Mouse (Mus musculus): ENCODE measurements around the gene Wwtr1. TPM values are rescaled to one million over a fixed set of nuclear protein-coding genes. Genes with fewer than 3 reads are reported as not detected.

The Wwtr1 gene
- 11.2 and 12.0 TPM in 2 replicates for polyA plus RNA-seq (2014; fragmentation: Nextera tagmentation; extraction: Ambion mirVana)

- no peaks in the 10 kb centered on the region for H3K36me3 ChIP-seq (ENCODE audit: control insufficient read depth, insufficient read depth, low read length)
- peak within 1 kb of the TSS; percentile 76 for H3K4me3 ChIP-seq (ENCODE audit: low read depth, low read length)
- 0% methylated on average over 36 of the region's 36 CpGs for WGBS
- H3K4me2 ChIP-seq (ENCODE audit: low read depth, severe bottlenecking), result peak within 1 kb of the TSS; percentile 92
- DNase-seq (ENCODE audit: low spot score), result peak; percentile 93
- ATAC-seq (ENCODE audit: insufficient number of reproducible peaks, low FRiP score, low TSS enrichment, low read depth), result peak; percentile 91
- H3K9me3 ChIP-seq (ENCODE audit: control insufficient read depth, low read length), result no peaks in the 10 kb centered on the region
- peak within 1 kb of the TSS; percentile 78 for H3K9ac ChIP-seq (ENCODE audit: low read length)
- H3K27ac ChIP-seq (replicated peaks; ENCODE audit: low read depth, low read length), result peak within 1 kb of the TSS; percentile 62; the same call in 1 of the 2 replicates
- H3K27me3 ChIP-seq (ENCODE audit: control insufficient read depth, insufficient read depth, low read length), result no peaks in the 10 kb centered on the region
- peaks cover 5% of the 10 kb centered on the region; the same call in 1 of the 2 replicates for H3K4me1 ChIP-seq (ENCODE audit: control insufficient read depth, insufficient read depth, low read length)
Measured at GRCm38 (mm10) chr3:57575660-57576055, at the start of gene Wwtr1. Wwtr1 (minus strand) TSS chr3:57575910.

GRCm38 (mm10) chr3:57619718-57620117 is 44.0 kb upstream of the Wwtr1 start:
- 80% methylated on average over 4 of the region's 4 CpGs for WGBS
- Histone ChIP-seq H3K36me3 (ENCODE audit: control insufficient read depth, insufficient read depth, low read length) (no peaks in the 10 kb centered on the region), H3K4me1 (ENCODE audit: control insufficient read depth, insufficient read depth, low read length) (no peaks in the 10 kb centered on the region), H3K9ac (ENCODE audit: low read length) (no peak overlapping the region), H3K27me3 (ENCODE audit: control insufficient read depth, insufficient read depth, low read length) (no peaks in the 10 kb centered on the region), H3K9me3 (ENCODE audit: control insufficient read depth, low read length) (no peaks in the 10 kb centered on the region), H3K4me2 (ENCODE audit: low read depth, severe bottlenecking) (no peak overlapping the region), H3K27ac (replicated peaks; ENCODE audit: low read depth, low read length) (no peak overlapping the region), H3K4me3 (ENCODE audit: low read depth, low read length) (no peak overlapping the region)
- no peak for DNase-seq (ENCODE audit: low spot score)
- no peak for ATAC-seq (ENCODE audit: insufficient number of reproducible peaks, low FRiP score, low TSS enrichment, low read depth)

GRCm38 (mm10) chr3:57615652-57616051 is 39.9 kb upstream of the Wwtr1 start:
- DNase-seq (ENCODE audit: low spot score) (no peak), ATAC-seq (ENCODE audit: insufficient number of reproducible peaks, low FRiP score, low TSS enrichment, low read depth) (no peak)
- no peak overlapping the region for H3K4me2 ChIP-seq (ENCODE audit: low read depth, severe bottlenecking)
- no peaks in the 10 kb centered on the region for H3K4me1 ChIP-seq (ENCODE audit: control insufficient read depth, insufficient read depth, low read length)
- no peak overlapping the region for H3K27ac ChIP-seq (replicated peaks; ENCODE audit: low read depth, low read length)
- no peaks in the 10 kb centered on the region for H3K36me3 ChIP-seq (ENCODE audit: control insufficient read depth, insufficient read depth, low read length)
- no peak overlapping the region for H3K9ac ChIP-seq (ENCODE audit: low read length)
- H3K27me3 ChIP-seq (ENCODE audit: control insufficient read depth, insufficient read depth, low read length), result no peaks in the 10 kb centered on the region
- WGBS, result 87% methylated on average over 4 of the region's 4 CpGs
- H3K4me3 ChIP-seq (ENCODE audit: low read depth, low read length), result no peak overlapping the region
- no peaks in the 10 kb centered on the region for H3K9me3 ChIP-seq (ENCODE audit: control insufficient read depth, low read length)

- 88% methylated on average over 3 of the region's 3 CpGs for WGBS
- H3K9ac ChIP-seq (ENCODE audit: low read length), result no peak overlapping the region
- no peak overlapping the region for H3K27ac ChIP-seq (replicated peaks; ENCODE audit: low read depth, low read length)
- H3K4me3 ChIP-seq (ENCODE audit: low read depth, low read length), result no peak overlapping the region
- H3K36me3 ChIP-seq (ENCODE audit: control insufficient read depth, insufficient read depth, low read length), result no peaks in the 10 kb centered on the region
- DNase-seq (ENCODE audit: low spot score) (no peak), ATAC-seq (ENCODE audit: insufficient number of reproducible peaks, low FRiP score, low TSS enrichment, low read depth) (no peak)
- H3K4me2 ChIP-seq (ENCODE audit: low read depth, severe bottlenecking), result no peak overlapping the region
- H3K9me3 ChIP-seq (ENCODE audit: control insufficient read depth, low read length), result no peaks in the 10 kb centered on the region
- no peaks in the 10 kb centered on the region for H3K4me1 ChIP-seq (ENCODE audit: control insufficient read depth, insufficient read depth, low read length)
- H3K27me3 ChIP-seq (ENCODE audit: control insufficient read depth, insufficient read depth, low read length), result no peaks in the 10 kb centered on the region
Measured at GRCm38 (mm10) chr3:57612430-57612997, 36.8 kb upstream of the Wwtr1 start.

DNA sequence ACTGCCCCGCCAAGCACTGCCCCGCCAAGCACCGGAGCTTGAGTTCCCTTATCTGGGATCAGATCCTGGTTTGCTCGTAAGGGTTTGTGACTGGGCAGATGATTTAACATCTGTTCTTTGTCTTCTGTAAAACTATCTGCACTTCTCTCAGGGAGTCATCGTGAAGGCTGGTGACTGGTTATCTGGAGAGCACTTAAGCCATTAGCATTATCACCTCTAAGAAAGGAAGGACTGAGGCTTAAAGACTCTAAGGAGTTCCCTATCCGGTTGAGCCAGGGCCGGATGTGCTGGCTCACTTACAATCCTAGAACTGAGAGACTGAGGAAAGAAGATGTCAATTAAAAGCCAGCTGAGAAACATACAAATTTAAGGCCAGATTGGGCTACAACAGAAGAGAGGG is 36.1 kb upstream of the Wwtr1 start:
- 44% methylated on average over 7 of the region's 7 CpGs for WGBS
- ATAC-seq (ENCODE audit: insufficient number of reproducible peaks, low FRiP score, low TSS enrichment, low read depth), result no peak
- DNase-seq (ENCODE audit: low spot score), result no peak
- H3K27ac ChIP-seq (replicated peaks; ENCODE audit: low read depth, low read length), result no peak overlapping the region
- no peaks in the 10 kb centered on the region for H3K9me3 ChIP-seq (ENCODE audit: control insufficient read depth, low read length)
- H3K4me2 ChIP-seq (ENCODE audit: low read depth, severe bottlenecking), result no peak overlapping the region
- no peaks in the 10 kb centered on the region for H3K27me3 ChIP-seq (ENCODE audit: control insufficient read depth, insufficient read depth, low read length)
- no peaks in the 10 kb centered on the region for H3K4me1 ChIP-seq (ENCODE audit: control insufficient read depth, insufficient read depth, low read length)
- H3K4me3 ChIP-seq (ENCODE audit: low read depth, low read length), result no peak overlapping the region
- H3K9ac ChIP-seq (ENCODE audit: low read length), result no peak overlapping the region
- no peaks in the 10 kb centered on the region for H3K36me3 ChIP-seq (ENCODE audit: control insufficient read depth, insufficient read depth, low read length)

GRCm38 (mm10) chr3:57604618-57605015 is 28.9 kb upstream of the Wwtr1 start:
- H3K9me3 ChIP-seq (ENCODE audit: control insufficient read depth, low read length), result no peaks in the 10 kb centered on the region
- no peaks in the 10 kb centered on the region for H3K27me3 ChIP-seq (ENCODE audit: control insufficient read depth, insufficient read depth, low read length)
- H3K4me3 ChIP-seq (ENCODE audit: low read depth, low read length), result no peak overlapping the region
- WGBS, result 43% methylated on average over 1 of the region's 1 CpGs
- no peaks in the 10 kb centered on the region for H3K36me3 ChIP-seq (ENCODE audit: control insufficient read depth, insufficient read depth, low read length)
- ATAC-seq (ENCODE audit: insufficient number of reproducible peaks, low FRiP score, low TSS enrichment, low read depth), result no peak
- H3K9ac ChIP-seq (ENCODE audit: low read length), result no peak overlapping the region
- H3K4me2 ChIP-seq (ENCODE audit: low read depth, severe bottlenecking), result no peak overlapping the region
- H3K4me1 ChIP-seq (ENCODE audit: control insufficient read depth, insufficient read depth, low read length), result no peaks in the 10 kb centered on the region
- DNase-seq (ENCODE audit: low spot score), result no peak
- no peak overlapping the region for H3K27ac ChIP-seq (replicated peaks; ENCODE audit: low read depth, low read length)

DNA sequence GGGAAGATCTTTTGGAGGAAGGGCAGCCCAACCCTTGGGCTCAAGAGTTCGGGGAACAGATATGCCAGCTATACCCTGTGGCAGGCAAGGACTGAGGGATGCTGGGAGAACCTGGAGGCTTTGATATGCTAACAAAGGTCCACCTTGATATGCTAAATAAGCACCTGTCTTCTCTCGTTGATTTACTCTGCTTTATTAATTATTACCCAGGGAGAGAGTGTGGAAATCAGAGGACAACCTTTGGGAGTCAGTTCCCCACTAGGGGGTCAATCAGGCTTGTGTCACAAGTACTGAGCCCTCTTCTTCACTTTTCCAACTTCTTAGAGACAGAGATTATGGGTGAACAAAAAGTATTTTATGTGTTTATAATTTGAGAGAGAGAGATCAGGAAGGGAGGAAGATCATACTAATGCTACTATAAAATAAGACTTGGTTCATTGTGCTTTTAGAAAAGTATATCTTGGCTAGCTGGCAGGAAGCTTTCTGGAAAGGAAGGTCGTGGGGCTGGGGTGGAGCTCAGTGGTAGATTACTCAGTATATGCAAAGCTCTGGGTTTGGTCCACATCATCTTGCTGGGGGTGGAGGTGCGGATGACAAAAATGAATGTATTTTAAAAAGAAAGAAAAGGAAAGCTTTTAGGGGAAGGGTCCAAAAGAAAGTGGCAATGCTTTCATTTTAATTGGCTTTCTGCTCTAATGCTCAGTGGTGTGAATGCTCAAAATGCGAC is 28.3 kb upstream of the Wwtr1 start:
- no peak overlapping the region for H3K4me2 ChIP-seq (ENCODE audit: low read depth, severe bottlenecking)
- H3K27me3 ChIP-seq (ENCODE audit: control insufficient read depth, insufficient read depth, low read length), result no peaks in the 10 kb centered on the region
- H3K36me3 ChIP-seq (ENCODE audit: control insufficient read depth, insufficient read depth, low read length), result no peaks in the 10 kb centered on the region
- H3K4me3 ChIP-seq (ENCODE audit: low read depth, low read length), result no peak overlapping the region
- ATAC-seq (ENCODE audit: insufficient number of reproducible peaks, low FRiP score, low TSS enrichment, low read depth) (no peak), DNase-seq (ENCODE audit: low spot score) (no peak)
- no peaks in the 10 kb centered on the region for H3K9me3 ChIP-seq (ENCODE audit: control insufficient read depth, low read length)
- H3K4me1 ChIP-seq (ENCODE audit: control insufficient read depth, insufficient read depth, low read length), result no peaks in the 10 kb centered on the region
- no peak overlapping the region for H3K9ac ChIP-seq (ENCODE audit: low read length)
- no peak overlapping the region for H3K27ac ChIP-seq (replicated peaks; ENCODE audit: low read depth, low read length)
- WGBS, result 72% methylated on average over 5 of the region's 5 CpGs

DNA sequence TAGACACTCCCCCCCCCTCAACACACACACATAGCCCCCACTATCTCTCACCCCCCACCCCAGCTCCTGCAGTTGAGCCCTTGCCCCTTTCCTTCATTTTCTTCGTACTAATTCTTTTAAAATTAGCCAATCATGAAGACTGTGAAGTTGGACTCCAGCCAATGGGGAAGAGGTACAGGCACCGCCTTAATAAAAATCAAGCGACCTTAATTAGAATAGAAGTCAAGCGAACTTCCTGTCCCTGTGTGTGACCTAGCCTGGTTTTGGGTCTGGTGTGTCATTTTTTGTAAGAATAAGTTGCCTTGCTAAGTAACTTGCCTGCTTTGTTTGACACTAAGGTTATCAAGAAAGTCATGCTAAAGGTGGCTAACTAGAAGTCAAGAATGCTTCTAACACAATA is 26.9 kb upstream of the Wwtr1 start:
- Histone ChIP-seq H3K4me1 (ENCODE audit: control insufficient read depth, insufficient read depth, low read length) (no peaks in the 10 kb centered on the region), H3K9me3 (ENCODE audit: control insufficient read depth, low read length) (no peaks in the 10 kb centered on the region), H3K36me3 (ENCODE audit: control insufficient read depth, insufficient read depth, low read length) (no peaks in the 10 kb centered on the region), H3K4me2 (ENCODE audit: low read depth, severe bottlenecking) (no peak overlapping the region), H3K27ac (replicated peaks; ENCODE audit: low read depth, low read length) (no peak overlapping the region), H3K9ac (ENCODE audit: low read length) (no peak overlapping the region), H3K4me3 (ENCODE audit: low read depth, low read length) (no peak overlapping the region), H3K27me3 (ENCODE audit: control insufficient read depth, insufficient read depth, low read length) (no peaks in the 10 kb centered on the region)
- ATAC-seq (ENCODE audit: insufficient number of reproducible peaks, low FRiP score, low TSS enrichment, low read depth), result no peak
- WGBS, result 83% methylated on average over 4 of the region's 4 CpGs
- DNase-seq (ENCODE audit: low spot score), result no peak

Data from limb, embryonic 11.5 days (tissue).